Mouse (Mus musculus): ENCODE measurements around the gene Dpf1.

Dpf1 gene

DNA sequence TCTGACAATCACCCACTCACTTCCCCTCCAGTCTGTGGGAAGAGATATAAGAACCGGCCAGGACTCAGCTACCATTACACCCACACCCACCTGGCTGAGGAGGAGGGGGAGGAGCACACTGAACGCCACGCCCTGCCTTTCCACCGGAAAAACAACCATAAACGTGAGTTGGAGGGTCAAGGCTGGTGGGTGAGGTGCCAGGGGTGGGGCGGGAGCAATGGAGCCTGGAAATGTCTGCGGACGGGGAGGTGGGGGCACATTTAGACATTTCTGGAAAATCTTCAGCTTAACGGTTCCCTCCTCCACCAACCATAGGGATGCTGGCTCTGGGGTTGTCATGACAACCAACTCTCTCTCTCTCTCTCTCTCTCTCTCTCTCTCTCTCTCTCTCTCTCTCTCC, 9.3 kb downstream of the Dpf1 start:
- no peak for DNase-seq

DNA sequence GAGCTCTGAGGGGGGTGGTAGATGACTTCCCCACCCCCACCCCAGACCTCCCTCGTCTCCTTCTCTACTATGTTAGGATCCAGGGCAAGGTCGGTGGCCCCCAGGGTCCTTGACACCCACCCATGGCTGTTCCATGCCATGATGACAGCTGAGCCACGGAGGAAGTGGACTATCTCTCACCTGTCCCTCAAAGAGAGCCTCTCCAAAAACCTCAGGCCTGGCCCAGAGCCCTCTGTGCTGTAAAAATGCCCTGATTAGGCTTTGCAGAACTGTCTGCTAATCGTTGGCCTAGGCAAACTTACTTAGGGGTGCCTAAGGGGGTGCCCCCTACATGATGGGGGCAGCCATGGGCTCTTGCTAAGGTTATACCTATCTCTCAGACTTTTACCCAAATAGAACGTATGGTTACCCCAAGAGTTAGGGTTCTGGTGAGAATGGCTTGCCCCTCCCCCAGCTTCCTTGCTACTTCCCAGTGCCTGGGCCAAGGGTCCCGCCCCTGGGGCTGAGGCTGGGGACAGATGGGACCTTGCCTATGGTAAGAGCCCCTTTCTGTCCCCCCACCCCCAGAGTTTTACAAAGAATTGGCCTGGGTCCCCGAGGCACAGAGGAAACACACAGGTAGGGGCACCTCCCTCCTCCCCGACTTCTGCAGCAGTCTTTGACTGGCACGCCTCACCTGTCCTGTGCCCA, 10.0 kb downstream of the Dpf1 start:
- no peak for DNase-seq

DNA sequence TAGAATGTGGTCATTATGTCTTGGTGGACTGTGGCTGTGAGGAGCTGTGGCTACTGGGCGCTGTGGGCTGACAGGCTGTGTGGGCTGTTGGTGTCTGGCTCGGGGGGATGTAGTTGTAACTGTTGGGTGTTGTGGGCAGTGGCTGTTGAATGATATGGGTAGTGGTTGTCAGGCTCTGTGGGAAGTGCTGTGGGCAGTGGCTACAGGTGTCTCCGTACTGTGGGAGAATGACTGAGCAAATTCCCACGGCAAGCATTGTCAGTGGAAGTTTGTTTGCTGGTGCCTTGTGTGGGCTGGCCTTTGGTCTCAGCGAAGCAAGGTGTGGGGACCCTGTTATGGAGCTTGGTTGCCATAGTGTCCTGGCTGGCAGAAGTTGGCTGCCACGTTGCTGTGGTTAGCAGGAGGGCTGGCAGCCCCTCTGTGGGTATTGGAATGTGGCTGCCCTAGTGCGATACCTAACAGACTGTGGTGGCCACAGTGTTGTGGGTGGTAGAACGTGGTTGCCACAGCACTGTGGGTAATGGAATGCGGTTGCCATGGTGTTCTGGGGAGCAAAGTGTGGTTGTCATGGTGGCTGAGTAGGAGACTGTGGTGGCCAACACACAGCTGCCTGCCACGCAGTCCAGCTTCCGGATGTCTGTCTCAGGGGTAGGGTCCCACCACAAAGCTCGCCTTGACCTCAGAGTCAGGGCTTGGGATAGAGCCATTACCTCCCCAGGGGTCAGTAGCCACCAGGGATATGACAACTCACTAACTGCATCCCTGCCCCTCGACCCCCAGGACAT, 11.3 kb downstream of the Dpf1 start:
- peak; percentile 36 to 54 for DNase-seq

GRCm38 (mm10) chr7:29316137-29316734, 12.5 kb downstream of the Dpf1 start:
- no peak for DNase-seq

DNA sequence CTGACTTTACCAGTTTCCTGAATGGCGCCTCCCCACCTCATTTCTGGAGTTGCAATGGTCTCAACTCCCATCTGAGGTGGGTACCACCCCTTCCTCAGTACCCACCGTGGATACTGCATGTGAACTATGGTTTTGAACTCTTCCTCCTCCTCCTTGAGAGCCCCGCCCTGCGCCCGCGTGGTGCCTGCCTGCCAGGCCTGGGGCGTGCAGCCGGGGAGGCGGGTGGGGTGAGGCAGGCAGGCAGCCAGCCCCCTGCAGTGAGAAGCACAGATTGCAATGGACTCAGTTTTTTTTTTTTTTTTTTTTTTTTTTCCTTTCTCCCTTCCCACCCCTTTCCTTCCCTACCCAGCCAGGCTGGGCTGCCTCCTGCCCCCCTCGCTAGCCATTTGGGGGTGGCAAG, 13.2 kb downstream of the Dpf1 start:
- DNase-seq, result peak; percentile 46 to 54

DNA sequence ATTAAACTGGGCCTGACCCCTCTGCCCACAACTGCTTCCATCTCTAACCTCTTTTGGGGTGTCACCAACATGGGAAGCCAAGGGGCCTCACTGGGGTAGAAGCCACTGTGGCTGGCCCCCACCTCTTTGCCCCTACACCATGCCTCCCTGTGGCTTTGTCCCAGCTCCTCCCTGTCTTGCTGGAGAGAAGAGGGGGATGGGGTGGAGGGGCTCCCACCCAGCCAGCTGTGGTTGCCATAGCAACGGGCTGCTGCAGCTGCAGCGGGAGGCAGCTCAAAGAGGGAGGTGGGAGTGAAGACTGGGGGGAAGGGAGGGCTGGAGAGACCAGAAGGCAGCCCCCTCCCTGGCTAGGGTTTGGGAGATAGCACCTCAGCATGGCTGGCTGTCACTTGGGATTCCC, 13.8 kb downstream of the Dpf1 start:
- DNase-seq, result no peak

DNA sequence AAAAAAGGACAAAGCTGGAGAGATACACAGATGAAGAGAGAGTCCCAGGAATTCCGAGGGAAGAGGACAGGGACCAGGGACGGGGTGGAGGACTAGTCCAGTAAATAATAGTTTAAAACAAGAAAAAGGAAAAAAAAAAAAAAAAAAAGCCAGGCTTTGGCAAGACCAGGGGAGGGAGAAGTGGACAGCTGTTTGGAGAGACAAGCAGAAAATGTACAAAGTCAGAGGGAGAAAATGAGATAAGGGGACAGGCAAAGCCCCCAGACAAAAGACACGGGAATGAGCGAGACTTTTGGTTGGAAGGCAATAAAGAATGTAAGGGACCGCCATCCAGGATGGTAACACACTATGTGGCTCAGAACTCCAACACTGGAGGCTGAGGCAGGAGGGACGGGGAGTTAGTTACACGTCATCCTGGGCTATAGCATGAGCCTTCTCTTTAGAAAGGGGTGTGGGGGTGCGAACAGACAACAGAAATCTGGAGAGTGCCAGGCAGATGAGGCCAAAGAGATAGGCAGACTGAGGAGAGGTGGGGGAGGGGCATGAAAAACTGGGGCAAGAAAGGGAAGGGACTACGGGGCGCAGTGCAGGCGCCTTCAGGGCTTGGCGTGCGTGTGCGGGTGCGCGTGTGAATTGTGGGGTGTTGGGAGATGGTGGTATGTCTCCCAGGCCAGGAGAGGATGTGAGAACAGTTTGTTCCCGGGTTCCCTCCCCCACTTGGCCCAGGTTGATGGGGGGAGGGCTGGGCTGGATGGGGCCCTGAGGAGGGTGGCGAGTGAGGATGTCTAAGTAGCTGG, 14.6 kb downstream of the Dpf1 start:
- DNase-seq, result peak; percentile 45 to 67

- DNase-seq, result no peak
Observed at GRCm38 (mm10) chr7:29319337-29320307, 15.9 kb downstream of the Dpf1 start.

GRCm38 (mm10) chr7:29327087-29327486, 23.3 kb downstream of the Dpf1 start:
- DNase-seq, result no peak

DNA sequence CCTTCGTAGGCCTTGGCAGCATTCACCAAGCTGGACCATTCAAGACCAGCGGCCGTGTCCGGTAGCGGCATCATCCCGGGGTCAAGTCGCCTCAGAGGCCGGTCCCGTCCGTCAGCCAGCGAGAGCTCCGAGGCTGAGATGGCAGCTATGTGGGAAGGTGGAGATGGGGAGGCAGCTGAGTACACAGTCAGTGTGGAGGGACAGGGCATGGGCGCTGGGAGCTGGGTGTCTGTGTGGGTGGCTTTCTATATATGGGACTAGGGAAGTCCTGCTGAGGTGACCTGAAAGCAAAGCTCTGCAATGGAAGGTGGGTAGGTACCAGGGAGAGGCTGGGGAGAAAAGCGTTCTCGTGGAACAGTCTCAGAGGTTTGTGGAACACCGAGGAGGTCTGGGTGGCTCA, 25.2 kb downstream of the Dpf1 start:
- no peak for DNase-seq

GRCm38 (mm10) chr7:29334156-29334555, 30.4 kb downstream of the Dpf1 start:
- DNase-seq, result no peak

- no peak for DNase-seq
Observed at GRCm38 (mm10) chr7:29335276-29335675, 31.5 kb downstream of the Dpf1 start.

GRCm38 (mm10) chr7:29335841-29336671, 32.3 kb downstream of the Dpf1 start:
- no peak for DNase-seq

- DNase-seq, result no peak
Observed at GRCm38 (mm10) chr7:29336795-29337319, 33.1 kb downstream of the Dpf1 start.

DNA sequence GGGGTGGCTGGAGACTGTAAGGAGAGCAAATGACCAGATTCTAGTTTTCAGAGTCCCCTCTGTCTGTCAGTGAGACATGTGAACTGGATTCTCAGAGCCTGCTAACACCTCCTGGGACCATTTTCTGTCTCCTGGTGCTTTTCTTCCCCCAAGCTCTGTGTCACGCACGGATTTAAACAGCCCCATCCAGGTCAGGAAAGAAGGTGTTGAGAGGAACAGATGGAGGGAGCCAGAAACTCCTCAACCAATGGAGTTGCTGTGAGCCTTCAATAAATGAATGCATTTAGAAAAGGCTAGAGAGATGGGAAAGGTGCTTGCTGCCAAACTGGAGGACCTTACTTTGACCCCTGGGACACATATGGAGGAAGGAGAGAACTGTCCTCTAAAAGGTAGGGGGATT, 34.0 kb downstream of the Dpf1 start:
- no peak for DNase-seq

- no peak for DNase-seq
Observed at GRCm38 (mm10) chr7:29338351-29338919, 34.7 kb downstream of the Dpf1 start.

GRCm38 (mm10) chr7:29338984-29339679, 35.4 kb downstream of the Dpf1 start:
- no peak for DNase-seq

DNA sequence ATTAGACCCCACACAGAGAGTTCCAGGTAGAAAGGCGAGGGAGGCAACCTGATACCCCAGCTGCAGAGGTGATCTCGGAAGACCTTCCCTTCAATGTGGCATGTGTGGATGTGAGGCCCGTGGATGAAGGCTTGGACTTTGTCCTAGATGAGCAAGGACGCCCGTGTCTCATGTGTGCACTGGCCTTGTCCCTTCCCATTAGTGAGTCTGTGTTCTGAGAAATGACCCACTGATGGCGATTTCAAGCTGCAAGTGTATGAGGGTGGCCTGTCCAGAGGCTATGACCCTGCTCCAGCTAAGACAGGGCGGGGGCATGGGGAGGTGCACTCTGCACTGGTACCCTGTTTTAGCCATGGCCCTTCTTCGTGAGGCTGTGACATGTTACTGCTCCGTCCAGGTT, 36.5 kb downstream of the Dpf1 start:
- no peak for DNase-seq

GRCm38 (mm10) chr7:29340838-29341237, 37.1 kb downstream of the Dpf1 start:
- no peak for DNase-seq

GRCm38 (mm10) chr7:29341722-29342121, 38.0 kb downstream of the Dpf1 start:
- no peak for DNase-seq

Measured in lung, adult 18-20 months (tissue).